Mouse (Mus musculus) stomach, postnatal 0 days (tissue): ENCODE measurements around the gene Mettl7a1. TPM values are rescaled to one million over a fixed set of nuclear protein-coding genes. Genes with fewer than 3 reads are reported as not detected.
"Not testable (repeated sequence)": the region's sequence is repeated elsewhere in the genome, so short reads cannot be mapped to it uniquely, and the experiment has no call there.

ENCODE experiments used
- ATAC-seq: fragments of 200-750 bp; cut with Nextera tagmentation; 2 replicates; pipeline ENCODE4 v1.8.0; 2017; ENCODE audit not compliant: low FRiP score, low TSS enrichment
- DNase-seq: peaks from one replicate; pipeline ENCODE4 v3.0.0-alpha.2; 2016; ENCODE audit warnings: low spot score
- H3K27ac ChIP-seq: fragments of 300-500 bp; sonication (generic); replicated peaks from 2 replicates; pipeline ENCODE4 v1.5.1; 2014; ENCODE audit warnings: mild to moderate bottlenecking, control low read depth
- H3K27me3 ChIP-seq: fragments of 300-500 bp; sonication (generic); 2 replicates; pipeline ENCODE4 v1.6.1; 2014; ENCODE audit warnings: low read length; ENCODE audit not compliant: control insufficient read depth, insufficient read depth
- H3K36me3 ChIP-seq: fragments of 300-500 bp; sonication (generic); 2 replicates; pipeline ENCODE4 v1.6.1; 2014; ENCODE audit warnings: low read length, mixed read lengths; ENCODE audit not compliant: control insufficient read depth, insufficient read depth
- H3K4me1 ChIP-seq: fragments of 300-500 bp; sonication (generic); replicated peaks from 2 replicates; pipeline ENCODE4 v1.6.1; 2014; ENCODE audit warnings: antibody characterized with exemption; ENCODE audit not compliant: control insufficient read depth, insufficient read depth
- H3K4me2 ChIP-seq: fragments of 300-500 bp; sonication (generic); replicated peaks from 2 replicates; pipeline ENCODE4 v1.6.1; 2014; ENCODE audit warnings: low read depth, mild to moderate bottlenecking, control low read depth, moderate library complexity
- H3K4me3 ChIP-seq: fragments of 300-500 bp; sonication (generic); 2 replicates; pipeline ENCODE4 v1.5.1; 2014; ENCODE audit warnings: low read depth, low read length, control low read depth
- H3K9ac ChIP-seq: fragments of 300-500 bp; sonication (generic); 2 replicates; pipeline ENCODE4 v1.6.1; 2014; ENCODE audit warnings: mild to moderate bottlenecking, low read length, control low read depth, mixed read lengths
- H3K9me3 ChIP-seq: fragments of 300-500 bp; sonication (generic); 2 replicates; pipeline ENCODE4 v1.6.1; 2016; ENCODE audit warnings: low read length; ENCODE audit not compliant: control insufficient read depth
- CTCF ChIP-seq: IDR thresholded peaks from 2 replicates; pipeline ENCODE4 v1.5.1; 2016; ENCODE audit warnings: antibody characterized with exemption, low read depth, mild to moderate bottlenecking, moderate library complexity
- EP300 ChIP-seq: optimal IDR thresholded peaks from 2 replicates; pipeline ENCODE3; 2016; ENCODE audit warnings: antibody characterized with exemption
- WGBS: fragments of 180-500 bp; shearing (Covaris S2); extraction: QIAGEN DNeasy Blood & Tissue Kit; methylation state at CpG from one replicate; pipeline ENCODE4 v1.1.7; 2014; 5-methylcytosine and 5-hydroxymethylcytosine counted together
- polyA plus RNA-seq: library from polyadenylated mRNA; unstranded; fragments of >200 nt; fragmentation: Nextera tagmentation; extraction: Ambion mirVana; gene quantifications from 2 replicates; pipeline ENCODE4 v1.2.1, GENCODE M21; 2015

The Mettl7a1 gene
- polyA plus RNA-seq, 1 experiment from 2014 or later = 9.1 TPM

- H3K4me1 ChIP-seq = no peaks in the 10 kb centered on the region
- no peaks in the 10 kb centered on the region for H3K27me3 ChIP-seq
- H3K36me3 ChIP-seq = no peaks in the 10 kb centered on the region
- no peak overlapping the region for H3K27ac ChIP-seq
- DNase-seq = no peak
- H3K4me2 ChIP-seq = no peak overlapping the region
- H3K9ac ChIP-seq = no peak overlapping the region
- no peak overlapping the region for H3K4me3 ChIP-seq
- no peak for TF ChIP-seq CTCF
- no peak for TF ChIP-seq EP300
- H3K9me3 ChIP-seq = no peaks in the 10 kb centered on the region
- no peak for ATAC-seq
Measured at GRCm38 (mm10) chr15:100345484-100345883, 41.5 kb downstream of the Mettl7a1 start.

GRCm38 (mm10) chr15:100346761-100347160, 42.8 kb downstream of the Mettl7a1 start:
- ATAC-seq (no peak), DNase-seq (peak; percentile 38)
- no peak overlapping the region for H3K4me2 ChIP-seq
- TF ChIP-seq EP300 = no peak
- TF ChIP-seq CTCF = no peak
- no peak overlapping the region for H3K9ac ChIP-seq
- no peaks in the 10 kb centered on the region for H3K4me1 ChIP-seq
- WGBS = 57% methylated on average over 14 of the region's 14 CpGs
- no peak overlapping the region for H3K27ac ChIP-seq
- H3K27me3 ChIP-seq = no peaks in the 10 kb centered on the region
- H3K36me3 ChIP-seq = no peaks in the 10 kb centered on the region
- no peaks in the 10 kb centered on the region for H3K9me3 ChIP-seq
- no peak overlapping the region for H3K4me3 ChIP-seq

DNA sequence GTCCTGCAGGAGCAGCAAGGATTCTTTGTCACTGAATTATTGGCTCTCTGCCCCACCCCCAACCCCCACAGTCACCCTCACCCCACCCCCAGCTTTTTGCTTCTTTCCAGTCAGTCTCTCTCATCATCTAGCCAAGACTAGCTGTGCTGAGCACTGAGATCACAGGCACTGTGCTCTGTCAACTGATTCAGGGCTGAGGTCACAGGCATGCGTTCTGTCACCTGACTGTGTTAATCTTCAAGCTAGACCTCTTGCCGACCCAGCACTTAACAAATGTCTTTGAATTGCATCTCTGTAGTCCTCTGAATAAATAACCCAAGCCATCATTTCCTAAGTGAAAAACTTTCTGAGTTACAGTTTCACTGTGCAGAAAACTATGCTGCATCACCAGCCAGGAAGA, 45.6 kb downstream of the Mettl7a1 start:
- no peak overlapping the region for H3K27ac ChIP-seq
- ATAC-seq = no peak; the same call in 1 of the 2 replicates

GRCm38 (mm10) chr15:100351501-100352060, 47.6 kb downstream of the Mettl7a1 start:
- H3K36me3 ChIP-seq = no peaks in the 10 kb centered on the region
- H3K27me3 ChIP-seq = no peaks in the 10 kb centered on the region
- H3K4me3 ChIP-seq = no peak overlapping the region
- 57% methylated on average over 6 of the region's 6 CpGs for WGBS
- no peak overlapping the region for H3K9ac ChIP-seq
- H3K27ac ChIP-seq = no peak overlapping the region
- ATAC-seq (no peak), DNase-seq (no peak)
- H3K4me1 ChIP-seq = no peaks in the 10 kb centered on the region
- H3K9me3 ChIP-seq = no peaks in the 10 kb centered on the region
- no peak overlapping the region for H3K4me2 ChIP-seq
- no peak for TF ChIP-seq CTCF
- TF ChIP-seq EP300 = no peak

More for the DNA sequence above, 45.6 kb downstream of the Mettl7a1 start:
- no peaks in the 10 kb centered on the region for H3K27me3 ChIP-seq
- no peak for DNase-seq
- H3K4me3 ChIP-seq = no peak overlapping the region
- H3K36me3 ChIP-seq = no peaks in the 10 kb centered on the region
- no peak overlapping the region for H3K4me2 ChIP-seq
- no peaks in the 10 kb centered on the region for H3K4me1 ChIP-seq
- 23% methylated on average over 2 of the region's 2 CpGs for WGBS
- TF ChIP-seq CTCF = no peak
- no peak overlapping the region for H3K9ac ChIP-seq
- H3K9me3 ChIP-seq = no peaks in the 10 kb centered on the region

DNA sequence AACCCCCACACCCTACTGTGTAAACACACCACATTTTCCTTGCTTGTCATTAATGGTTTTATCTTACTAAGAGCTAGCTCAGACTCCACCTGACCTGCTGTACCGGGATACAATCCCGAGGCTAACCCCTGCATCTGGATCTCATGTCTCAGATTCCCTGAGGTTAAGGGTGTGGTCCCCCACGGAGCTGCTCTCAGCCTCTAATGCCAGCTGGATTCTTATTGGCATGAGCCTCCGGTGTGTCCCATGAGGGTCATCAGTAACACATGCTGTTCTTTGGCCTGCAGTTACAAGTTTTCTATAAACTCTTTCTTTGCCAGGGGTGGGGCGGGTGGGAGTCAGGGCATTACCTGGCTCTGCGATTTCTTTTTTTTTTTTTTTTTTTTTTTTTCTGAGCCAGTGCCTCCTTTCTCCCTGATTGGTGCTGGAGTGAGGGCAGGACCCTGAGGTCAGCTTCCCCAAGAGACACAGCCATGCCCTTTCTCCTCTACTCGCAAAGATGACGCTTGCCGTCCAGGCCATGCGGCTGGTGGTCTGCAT, 48.8 kb downstream of the Mettl7a1 start, which contains the start of the genes Methig1 and Mettl7a2:
Gene Methig1, plus strand, starts transcription at position 439 of the 540 bp plus-strand sequence.
Gene Mettl7a2, plus strand, starts transcription at position 490 of the 540 bp plus-strand sequence.
- H3K9ac ChIP-seq = no peak within 1 kb of the TSS
- 73% methylated on average over 10 of the region's 10 CpGs for WGBS
- no peaks in the 10 kb centered on the region for H3K36me3 ChIP-seq
- DNase-seq (no peak), ATAC-seq (no peak)
- H3K27me3 ChIP-seq = no peaks in the 10 kb centered on the region
- no peaks in the 10 kb centered on the region for H3K4me1 ChIP-seq
- no peak within 1 kb of the TSS for H3K4me2 ChIP-seq
- no peak within 1 kb of the TSS for H3K4me3 ChIP-seq
- no peak within 1 kb of the TSS for H3K27ac ChIP-seq
- no peaks in the 10 kb centered on the region for H3K9me3 ChIP-seq
- no peak for TF ChIP-seq EP300
- no peak for TF ChIP-seq CTCF

- over 99% methylated on average over 9 of the region's 22 CpGs for WGBS
- not testable (repeated sequence) for H3K27ac ChIP-seq, H3K4me1 ChIP-seq, H3K4me3 ChIP-seq, H3K36me3 ChIP-seq, H3K4me2 ChIP-seq, H3K9ac ChIP-seq, H3K9me3 ChIP-seq, DNase-seq, ATAC-seq, H3K27me3 ChIP-seq
Measured at GRCm38 (mm10) chr15:100353399-100353798, 49.5 kb downstream of the Mettl7a1 start.
